Mouse (Mus musculus) stomach, embryonic 15.5 days (tissue): Measurements from ENCODE around the gene Acadsb. TPM values are rescaled to one million over a fixed set of nuclear protein-coding genes. Genes with fewer than 3 reads are reported as not detected.
"Not testable (repeated sequence)": the region's sequence is repeated elsewhere in the genome, so short reads cannot be mapped to it uniquely, and the experiment has no call there.

ENCODE experiments used
- ATAC-seq: fragments of 200-750 bp; cut with Nextera tagmentation; 2 replicates; pipeline ENCODE4 v1.8.0; 2017; ENCODE audit warnings: low read depth, moderate number of reproducible peaks, moderate TSS enrichment; ENCODE audit not compliant: insufficient read depth, low FRiP score
- H3K27ac ChIP-seq: fragments of 300-500 bp; sonication (generic); 2 replicates; pipeline ENCODE4 v1.5.1; 2015; ENCODE audit warnings: mild to moderate bottlenecking, inconsistent platforms
- H3K27me3 ChIP-seq: fragments of 300-500 bp; sonication (generic); replicated peaks from 2 replicates; pipeline ENCODE4 v1.6.1; 2015; ENCODE audit warnings: inconsistent platforms
- H3K36me3 ChIP-seq: fragments of 300-500 bp; sonication (generic); 2 replicates; pipeline ENCODE4 v1.6.1; 2015; ENCODE audit warnings: inconsistent platforms
- H3K4me1 ChIP-seq: fragments of 300-500 bp; sonication (generic); 2 replicates; pipeline ENCODE4 v1.6.1; 2015; ENCODE audit warnings: inconsistent platforms
- H3K4me2 ChIP-seq: fragments of 300-500 bp; sonication (generic); 2 replicates; pipeline ENCODE4 v1.6.1; 2015; ENCODE audit warnings: mild to moderate bottlenecking, inconsistent platforms
- H3K4me3 ChIP-seq: fragments of 300-500 bp; sonication (generic); replicated peaks from 2 replicates; pipeline ENCODE4 v1.5.1; 2015; ENCODE audit warnings: inconsistent platforms
- H3K9ac ChIP-seq: fragments of 300-500 bp; sonication (generic); 2 replicates; pipeline ENCODE4 v1.6.1; 2015; ENCODE audit warnings: inconsistent platforms
- H3K9me3 ChIP-seq: fragments of 300-500 bp; sonication (generic); 2 replicates; pipeline ENCODE4 v1.6.1; 2016; ENCODE audit warnings: inconsistent platforms
- WGBS: fragments of 180-500 bp; shearing (Covaris S2); methylation state at CpG from one replicate; pipeline ENCODE4 v1.1.7; 2015; 5-methylcytosine and 5-hydroxymethylcytosine counted together
- polyA plus RNA-seq: library from polyadenylated mRNA; unstranded; fragments of >200 nt; fragmentation: Nextera tagmentation; extraction: Ambion mirVana; gene quantifications from 2 replicates; pipeline ENCODE4 v1.2.1, GENCODE M21; 2015

Acadsb gene
- polyA plus RNA-seq, 1 experiment from 2014 or later: 92.4 TPM

DNA sequence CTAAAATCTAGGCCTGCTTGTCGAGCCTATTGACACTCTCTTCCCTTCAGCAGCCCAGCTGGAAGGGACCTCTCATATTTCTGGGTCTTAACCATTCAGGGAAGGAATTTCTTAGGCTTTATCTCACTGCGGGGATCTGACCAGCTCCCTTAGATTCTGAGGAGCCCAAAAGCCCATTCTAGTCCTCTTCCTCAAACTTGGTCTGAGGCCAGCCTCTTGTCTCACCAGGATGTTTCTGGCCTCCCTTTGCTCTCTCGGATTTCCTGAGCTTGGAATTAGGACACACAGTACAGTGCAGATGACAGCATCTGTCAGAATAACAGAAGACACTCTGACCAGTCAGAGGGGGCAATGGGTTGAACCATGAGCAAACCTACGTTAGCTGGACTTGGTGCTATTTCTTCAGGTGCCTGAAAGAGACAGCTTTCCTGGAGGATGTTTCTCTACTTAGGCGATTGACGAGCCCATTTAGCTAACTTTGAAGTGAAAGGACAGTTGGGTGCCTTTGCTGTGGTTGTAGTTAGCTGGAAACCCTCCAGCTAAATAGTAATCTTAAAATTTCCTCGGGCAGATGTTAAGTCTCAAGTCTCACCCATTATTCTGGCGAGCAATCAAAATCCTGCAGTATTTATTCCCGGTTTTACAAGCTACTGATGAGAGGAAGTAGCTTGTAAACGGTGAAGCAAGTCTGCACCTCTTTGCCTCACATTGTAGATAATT lies 980 bp downstream of the Acadsb start:
- Histone ChIP-seq H3K4me3 (peak overlapping the region; percentile 93), H3K27me3 (no peaks in the 10 kb centered on the region), H3K9ac (no peak overlapping the region; the same call in 1 of the 2 replicates), H3K36me3 (no peaks in the 10 kb centered on the region), H3K4me2 (peak overlapping the region; percentile 66), H3K27ac (peak overlapping the region; percentile 84), H3K4me1 (0 out of 2 replicates have a peak, but pooled peaks cover 10% of the 10 kb centered on the region), H3K9me3 (no peaks in the 10 kb centered on the region)
- 29% methylated on average over 10 of the region's 10 CpGs for WGBS
- no peak for ATAC-seq

DNA sequence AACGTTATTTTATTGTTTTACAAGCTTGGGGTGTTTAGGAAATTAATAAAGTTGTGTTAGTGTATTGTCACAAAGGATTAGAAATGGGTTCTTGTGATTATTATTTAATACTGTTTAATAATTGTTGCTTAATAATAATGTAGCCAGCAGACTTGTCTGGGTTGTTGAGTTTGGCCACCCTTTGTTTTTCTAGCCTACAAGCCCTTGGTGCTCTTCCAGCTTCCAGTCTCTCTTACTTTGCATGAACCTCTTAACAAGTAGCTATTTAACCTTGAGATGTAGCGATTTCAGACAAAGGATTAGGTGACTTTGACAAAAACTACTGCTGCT lies 1.5 kb downstream of the Acadsb start:
- WGBS: 44% methylated on average over 2 of the region's 2 CpGs
- H3K27me3 ChIP-seq: no peaks in the 10 kb centered on the region
- no peaks in the 10 kb centered on the region for H3K36me3 ChIP-seq
- H3K9me3 ChIP-seq: no peaks in the 10 kb centered on the region
- no peak overlapping the region for H3K27ac ChIP-seq
- ATAC-seq: no peak
- H3K4me2 ChIP-seq: peak overlapping the region; percentile 66; the same call in 1 of the 2 replicates
- no peak overlapping the region; the same call in 1 of the 2 replicates for H3K4me3 ChIP-seq
- no peak overlapping the region for H3K9ac ChIP-seq
- 0 out of 2 replicates have a peak, but pooled peaks cover 10% of the 10 kb centered on the region for H3K4me1 ChIP-seq

DNA sequence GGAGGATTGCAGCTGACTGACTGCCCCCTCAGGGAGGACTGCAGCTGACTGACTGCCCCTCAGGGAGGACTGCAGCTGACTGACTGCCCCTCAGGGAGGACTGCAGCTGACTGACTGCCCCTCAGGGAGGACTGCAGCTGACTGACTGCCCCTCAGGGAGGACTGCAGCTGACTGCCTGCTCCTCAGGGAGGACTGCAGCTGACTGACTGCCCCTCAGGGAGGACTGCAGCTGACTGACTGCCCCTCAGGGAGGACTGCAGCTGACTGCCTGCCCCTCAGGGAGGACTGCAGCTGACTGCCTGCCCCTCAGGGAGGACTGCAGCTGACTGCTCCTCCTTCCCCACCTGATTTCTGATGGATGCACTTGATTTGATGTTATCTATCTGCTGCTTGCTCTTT lies 6.3 kb downstream of the Acadsb start:
- not testable (repeated sequence) for H3K4me3 ChIP-seq, H3K9me3 ChIP-seq, H3K9ac ChIP-seq, H3K4me1 ChIP-seq, H3K27ac ChIP-seq, ATAC-seq, H3K27me3 ChIP-seq, H3K4me2 ChIP-seq, H3K36me3 ChIP-seq

DNA sequence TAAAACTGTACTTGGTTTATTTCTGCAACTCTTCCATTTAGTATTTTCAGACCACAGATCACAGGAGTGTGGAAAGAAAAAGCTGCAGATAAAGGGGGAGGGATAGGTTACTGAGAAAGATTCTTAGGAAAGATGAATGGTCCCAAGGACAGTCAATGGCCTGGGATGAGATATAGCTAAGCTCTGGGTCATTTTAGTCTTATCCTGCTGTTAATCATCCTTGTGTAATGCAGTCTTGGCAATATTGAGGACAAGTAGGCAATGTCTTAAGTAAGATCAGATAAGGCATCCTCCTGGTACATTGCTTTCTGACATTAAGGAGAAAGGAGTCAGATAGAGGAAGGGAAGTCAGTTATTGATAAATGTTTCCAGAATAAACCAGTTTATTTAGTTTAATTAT lies 7.2 kb downstream of the Acadsb start:
- 0 out of 2 replicates have a peak, but pooled peaks cover 4% of the 10 kb centered on the region for H3K4me1 ChIP-seq
- no peaks in the 10 kb centered on the region for H3K36me3 ChIP-seq
- ATAC-seq: no peak
- no peak overlapping the region for H3K4me2 ChIP-seq
- H3K9me3 ChIP-seq: no peaks in the 10 kb centered on the region
- no peaks in the 10 kb centered on the region for H3K27me3 ChIP-seq
- no peak overlapping the region for H3K4me3 ChIP-seq
- H3K27ac ChIP-seq: no peak overlapping the region
- H3K9ac ChIP-seq: no peak overlapping the region

DNA sequence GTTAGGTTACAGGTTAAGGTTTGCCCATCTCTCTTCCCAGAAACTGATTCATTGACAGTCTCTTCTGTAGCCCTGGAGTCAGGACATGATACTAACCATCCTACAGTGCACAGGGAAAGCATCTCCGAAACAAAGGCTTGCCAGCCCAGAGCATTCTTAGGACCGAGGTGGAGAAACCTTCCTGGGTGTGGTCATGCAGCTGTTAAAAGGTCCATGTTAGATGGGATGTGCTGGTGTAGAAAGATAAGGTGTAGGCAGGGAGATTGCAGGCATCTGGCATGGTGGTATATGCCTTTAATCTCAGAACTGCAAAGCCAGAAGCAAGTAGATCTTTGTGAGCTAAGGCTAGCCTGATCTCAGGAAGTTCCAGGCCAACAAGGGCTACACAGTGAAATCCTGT lies 14.5 kb downstream of the Acadsb start:
- no peak overlapping the region for H3K4me3 ChIP-seq
- ATAC-seq: peak; percentile 92; the same call in 1 of the 2 replicates
- H3K27me3 ChIP-seq: no peaks in the 10 kb centered on the region
- H3K4me2 ChIP-seq: no peak overlapping the region
- no peak overlapping the region for H3K27ac ChIP-seq
- H3K9ac ChIP-seq: no peak overlapping the region
- 71% methylated on average over 2 of the region's 2 CpGs for WGBS
- no peaks in the 10 kb centered on the region for H3K4me1 ChIP-seq
- H3K36me3 ChIP-seq: no peaks in the 10 kb centered on the region
- H3K9me3 ChIP-seq: no peaks in the 10 kb centered on the region

DNA sequence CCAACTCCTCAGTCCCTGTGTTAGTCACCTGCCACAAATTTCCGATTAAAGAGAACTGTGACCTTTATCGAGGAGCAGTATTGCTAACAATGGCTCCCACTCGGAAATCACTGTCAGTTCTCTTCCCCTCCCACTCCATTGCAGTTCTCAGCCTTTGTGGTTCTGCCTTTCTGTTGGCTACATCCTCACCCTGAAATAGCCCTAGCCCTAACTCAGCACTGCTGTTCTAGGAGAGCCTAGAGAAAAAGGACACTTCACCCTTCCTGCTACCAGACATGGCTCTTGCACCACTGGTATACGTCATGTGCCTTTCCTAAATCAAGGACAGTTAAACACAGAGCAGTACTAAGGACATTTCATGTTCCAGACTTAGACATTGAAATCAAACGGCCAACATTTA lies 16.9 kb downstream of the Acadsb start:
- H3K27ac ChIP-seq: no peak overlapping the region
- no peak overlapping the region for H3K9ac ChIP-seq
- H3K36me3 ChIP-seq: peaks cover 7% of the 10 kb centered on the region; the same call in 1 of the 2 replicates
- no peaks in the 10 kb centered on the region for H3K27me3 ChIP-seq
- no peak overlapping the region for H3K4me2 ChIP-seq
- WGBS: 84% methylated on average over 5 of the region's 5 CpGs
- no peak overlapping the region for H3K4me3 ChIP-seq
- H3K4me1 ChIP-seq: no peaks in the 10 kb centered on the region
- ATAC-seq: no peak
- no peaks in the 10 kb centered on the region for H3K9me3 ChIP-seq

DNA sequence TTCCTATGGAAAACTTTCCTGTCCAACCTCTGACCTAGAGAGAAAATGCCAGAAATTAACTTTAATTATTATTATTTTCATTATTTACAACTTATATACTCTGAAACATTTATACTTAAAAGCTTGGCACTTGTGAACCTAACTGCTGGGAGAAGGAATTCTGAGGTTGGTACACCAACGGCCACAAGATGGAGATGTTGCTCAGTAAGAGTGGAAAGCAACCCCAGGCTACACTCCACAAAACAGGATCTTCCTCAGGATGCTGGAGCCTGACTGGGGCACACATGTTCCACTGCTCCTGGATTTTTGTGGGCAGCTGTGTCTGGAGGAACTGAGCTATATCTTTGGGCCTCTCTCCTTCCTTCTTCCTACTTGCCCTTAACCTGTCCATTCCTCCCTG lies 21.8 kb downstream of the Acadsb start:
- Histone ChIP-seq H3K36me3 (peaks cover 10% of the 10 kb centered on the region; the same call in 1 of the 2 replicates), H3K9ac (no peak overlapping the region), H3K9me3 (no peaks in the 10 kb centered on the region), H3K4me3 (no peak overlapping the region), H3K27me3 (no peaks in the 10 kb centered on the region), H3K4me2 (no peak overlapping the region), H3K4me1 (no peaks in the 10 kb centered on the region), H3K27ac (no peak overlapping the region)
- no peak for ATAC-seq
- 23% methylated on average over 1 of the region's 1 CpGs for WGBS

DNA sequence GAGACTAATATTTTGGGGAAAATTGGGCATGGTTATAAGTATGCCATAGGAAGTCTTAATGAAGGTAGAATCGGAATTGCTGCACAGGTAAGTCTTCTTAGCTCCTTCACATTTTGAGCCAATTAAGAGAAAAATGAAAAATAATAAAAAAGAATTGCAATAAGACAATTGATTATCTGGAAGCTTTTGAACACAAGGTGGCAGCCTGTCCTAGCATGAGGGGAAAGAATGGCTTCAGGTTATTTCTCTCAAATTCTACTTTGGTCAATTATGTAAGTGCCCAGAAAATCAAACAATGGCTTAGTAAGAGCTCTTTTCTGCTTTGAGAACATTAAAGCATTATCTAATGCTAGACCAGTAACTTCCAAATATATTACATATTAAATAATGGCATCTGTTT lies 23.9 kb downstream of the Acadsb start:
- WGBS: 85% methylated on average over 1 of the region's 1 CpGs

DNA sequence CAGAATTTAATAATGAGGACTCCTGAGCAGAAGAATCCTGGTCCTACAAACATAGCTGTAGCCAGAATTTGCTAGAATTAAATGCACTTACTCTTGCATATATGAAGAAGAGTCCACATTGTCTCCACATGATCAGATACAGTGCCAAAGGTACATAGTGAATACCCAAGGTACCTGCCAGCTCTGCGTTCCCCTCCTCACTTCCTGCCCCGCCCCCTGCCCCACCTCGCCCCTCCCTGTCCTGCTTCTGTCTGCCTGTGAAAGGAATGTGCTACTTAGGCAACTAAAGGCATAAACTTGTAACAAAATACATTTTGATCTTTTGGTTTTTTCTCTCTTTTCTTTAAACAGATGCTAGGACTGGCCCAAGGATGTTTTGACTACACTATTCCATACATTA lies 26.6 kb downstream of the Acadsb start:
- Histone ChIP-seq H3K27ac (no peak overlapping the region), H3K4me1 (no peaks in the 10 kb centered on the region), H3K9ac (no peak overlapping the region), H3K27me3 (no peaks in the 10 kb centered on the region), H3K36me3 (peaks cover 11% of the 10 kb centered on the region; the same call in 1 of the 2 replicates), H3K4me3 (no peak overlapping the region), H3K9me3 (no peaks in the 10 kb centered on the region), H3K4me2 (no peak overlapping the region)
- ATAC-seq: no peak
- 68% methylated on average over 3 of the region's 3 CpGs for WGBS

More for the DNA sequence above, 23.9 kb downstream of the Acadsb start:
- Histone ChIP-seq H3K4me2 (no peak overlapping the region), H3K27ac (no peak overlapping the region), H3K36me3 (peaks cover 10% of the 10 kb centered on the region; the same call in 1 of the 2 replicates), H3K27me3 (no peaks in the 10 kb centered on the region), H3K4me1 (no peaks in the 10 kb centered on the region), H3K9me3 (no peaks in the 10 kb centered on the region), H3K4me3 (no peak overlapping the region), H3K9ac (no peak overlapping the region)
- ATAC-seq: no peak

DNA sequence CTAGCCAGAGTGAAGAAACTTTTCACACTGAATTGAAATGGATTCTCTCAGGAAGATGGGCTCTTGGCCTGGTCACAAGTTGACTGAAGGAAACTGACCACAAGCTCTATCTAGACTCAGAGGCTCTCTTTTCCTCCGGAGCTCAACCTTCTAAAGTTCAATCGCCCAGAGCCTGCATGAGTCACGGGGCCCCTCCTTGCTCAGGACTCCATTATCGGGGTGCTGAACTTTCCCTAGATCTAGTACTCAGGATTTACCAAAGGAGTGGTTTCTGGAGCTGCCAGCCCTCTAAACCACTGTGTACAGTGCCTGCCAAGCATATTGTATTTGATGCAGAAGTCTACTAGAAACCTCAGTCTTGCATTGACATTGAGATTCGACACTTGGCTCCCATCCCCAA lies 46.3 kb downstream of the Acadsb start:
- H3K9ac ChIP-seq: no peak overlapping the region
- no peak overlapping the region for H3K4me3 ChIP-seq
- no peak for ATAC-seq
- no peaks in the 10 kb centered on the region for H3K36me3 ChIP-seq
- H3K27ac ChIP-seq: no peak overlapping the region
- H3K4me1 ChIP-seq: no peaks in the 10 kb centered on the region
- 77% methylated on average over 5 of the region's 5 CpGs for WGBS
- no peaks in the 10 kb centered on the region for H3K9me3 ChIP-seq
- no peaks in the 10 kb centered on the region for H3K27me3 ChIP-seq
- H3K4me2 ChIP-seq: no peak overlapping the region

DNA sequence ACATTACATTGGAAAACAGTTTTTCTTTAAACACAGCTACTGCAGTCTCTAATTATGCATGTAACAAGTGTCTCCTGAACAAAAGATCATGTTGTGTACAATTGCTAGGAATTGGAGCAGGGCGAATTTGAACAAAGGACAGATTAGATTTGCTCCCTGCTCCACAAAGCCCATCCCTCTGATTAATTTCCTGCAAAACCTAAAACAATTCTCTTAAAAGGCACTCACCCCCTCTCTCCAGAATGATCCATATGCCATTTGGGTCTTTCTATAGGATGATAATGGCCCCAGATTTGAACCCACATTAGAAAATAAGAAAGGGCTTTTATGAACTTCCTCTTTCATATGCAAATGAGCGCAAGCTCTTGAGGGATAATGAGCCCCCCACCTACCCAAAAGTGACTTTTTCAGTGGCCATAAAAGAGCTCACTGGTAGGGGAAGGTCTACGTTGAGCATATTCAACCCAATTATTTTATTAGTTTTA lies 54.8 kb downstream of the Acadsb start:
- Histone ChIP-seq H3K36me3 (no peaks in the 10 kb centered on the region), H3K9ac (no peak overlapping the region), H3K4me2 (no peak overlapping the region), H3K4me1 (no peaks in the 10 kb centered on the region), H3K9me3 (no peaks in the 10 kb centered on the region), H3K27ac (no peak overlapping the region), H3K27me3 (no peaks in the 10 kb centered on the region), H3K4me3 (no peak overlapping the region)
- WGBS: 70% methylated on average over 3 of the region's 3 CpGs
- no peak for ATAC-seq

DNA sequence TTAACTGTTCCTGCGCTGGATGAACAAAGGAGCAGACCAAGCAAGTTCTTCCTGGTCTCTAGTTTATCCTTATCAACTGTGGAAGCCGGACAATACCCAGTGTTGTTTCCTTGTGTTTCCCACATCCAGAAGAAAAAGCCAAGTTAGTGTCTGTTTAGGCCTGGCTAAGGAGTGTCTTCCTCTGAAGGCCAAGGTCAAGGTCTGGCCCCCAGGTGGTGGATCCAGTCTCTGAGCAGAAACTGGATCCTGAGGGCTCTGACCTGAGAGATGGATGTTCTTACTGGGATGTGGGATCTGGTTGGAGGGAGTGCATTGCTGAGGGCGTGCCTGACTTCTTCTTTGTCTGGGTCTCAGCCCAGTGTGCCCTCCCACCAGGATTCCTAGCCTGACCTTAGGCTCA lies 55.3 kb downstream of the Acadsb start:
- Histone ChIP-seq H3K4me3 (no peak overlapping the region), H3K9ac (no peak overlapping the region), H3K9me3 (no peaks in the 10 kb centered on the region), H3K36me3 (no peaks in the 10 kb centered on the region), H3K27ac (no peak overlapping the region), H3K4me2 (no peak overlapping the region), H3K4me1 (no peaks in the 10 kb centered on the region), H3K27me3 (no peaks in the 10 kb centered on the region)
- no peak for ATAC-seq
- WGBS: 60% methylated on average over 3 of the region's 3 CpGs

DNA sequence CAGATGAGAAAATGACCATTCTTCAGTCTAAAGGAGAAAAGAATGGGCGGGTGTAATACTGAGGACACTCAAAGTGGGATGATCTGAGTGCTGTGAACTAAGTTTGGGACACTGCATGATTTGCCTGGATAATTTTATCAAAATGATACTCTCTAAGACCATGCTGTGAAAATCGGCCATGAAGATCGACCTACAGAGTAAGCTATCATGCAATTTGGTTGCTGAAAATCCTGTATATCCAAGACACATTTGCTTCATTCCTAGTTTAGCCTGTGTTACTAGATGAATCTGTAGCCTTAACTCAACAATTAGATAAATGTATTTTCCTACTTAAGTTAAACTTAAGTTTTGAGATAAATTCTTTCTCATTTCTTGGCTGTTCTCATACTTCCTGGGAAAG lies 56.9 kb downstream of the Acadsb start:
- no peaks in the 10 kb centered on the region for H3K4me1 ChIP-seq
- H3K27me3 ChIP-seq: no peaks in the 10 kb centered on the region
- no peak overlapping the region for H3K4me2 ChIP-seq
- no peak overlapping the region for H3K4me3 ChIP-seq
- H3K9me3 ChIP-seq: no peaks in the 10 kb centered on the region
- H3K27ac ChIP-seq: no peak overlapping the region
- H3K36me3 ChIP-seq: no peaks in the 10 kb centered on the region
- ATAC-seq: no peak
- no peak overlapping the region for H3K9ac ChIP-seq
- WGBS: 87% methylated on average over 3 of the region's 3 CpGs
